Mouse (Mus musculus) effector memory CD4-positive, alpha-beta T cell, adult 7 months (primary cell): ENCODE results near the gene Mup6. TPM values are rescaled to one million over a fixed set of nuclear protein-coding genes. Genes with fewer than 3 reads are reported as not detected.

Experiments
- polyA plus RNA-seq: library from polyadenylated mRNA; unstranded; fragments of 100-300 nt; shearing (Covaris generic); gene quantifications from one replicate; pipeline ENCODE4 v1.2.1, GENCODE M21; 2017

Mup6 gene
- polyA plus RNA-seq = not detected

GRCm38 (mm10) chr4:59963405-59964344 is at the start of gene Mup6:
TSS of gene Mup6 (plus strand) at chr4:59964294.

DNA sequence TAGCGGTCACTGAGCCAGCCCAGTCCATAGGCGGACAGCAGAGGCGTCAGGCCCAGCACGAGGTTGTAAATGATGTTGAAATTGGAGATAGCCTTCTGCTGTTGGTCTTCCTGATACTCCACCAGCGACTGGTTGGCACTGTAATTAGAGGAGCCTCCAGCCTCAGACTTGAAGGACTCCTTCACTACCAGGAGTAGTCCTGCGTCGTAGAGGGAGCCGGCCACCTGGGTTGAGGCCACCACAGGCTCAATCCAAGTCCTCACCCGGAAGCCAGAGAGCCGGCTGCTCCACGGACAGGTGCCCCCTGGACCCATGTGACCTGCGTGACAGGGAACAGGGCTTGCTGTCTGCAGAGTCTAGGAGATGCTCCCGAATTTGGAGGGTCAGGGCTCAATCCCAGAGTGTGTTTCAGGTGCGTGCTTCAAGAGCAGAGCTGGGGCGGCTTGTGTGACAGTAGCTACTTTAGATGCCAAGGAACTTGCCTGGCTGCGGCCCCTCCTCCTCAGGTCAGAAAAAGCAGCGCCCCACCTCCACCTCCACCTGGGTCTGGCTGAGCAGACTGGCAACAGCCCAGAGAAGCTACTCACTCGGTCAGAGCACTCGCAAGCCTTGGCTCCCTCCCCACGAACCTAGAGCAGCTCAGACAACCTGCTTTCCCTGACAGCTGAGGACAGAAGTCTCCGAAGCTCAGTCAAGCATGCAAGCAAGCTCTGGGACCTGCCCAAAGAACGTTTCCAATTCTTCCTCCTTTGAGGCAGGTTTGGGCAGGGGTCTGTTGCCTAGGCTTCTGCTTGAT is 49.3 kb upstream of the Mup6 start, which contains the start of gene Slc46a2:
Slc46a2 (minus strand) TSS at position 449 of the 796 bp plus-strand sequence.

DNA sequence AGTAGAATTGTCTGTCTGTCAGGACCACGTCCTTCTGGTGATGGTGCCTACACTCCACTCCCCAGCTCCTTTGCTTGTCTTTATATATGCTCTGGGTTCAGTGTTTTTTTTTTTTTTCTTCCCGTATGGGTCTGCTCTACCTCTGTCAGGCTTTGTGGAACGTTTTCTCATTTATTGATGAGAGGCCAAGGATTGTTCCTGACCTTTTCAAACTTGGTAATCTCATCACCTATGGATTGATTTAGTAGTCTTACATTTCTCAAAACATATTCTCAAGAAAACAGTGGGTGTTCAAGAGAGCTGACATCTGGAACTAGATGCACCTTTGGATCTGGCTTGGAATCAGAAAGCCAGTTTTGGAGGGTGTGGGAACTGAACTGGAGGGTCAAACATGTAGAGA is 3.5 kb upstream of the Mup6 start, which contains the start of gene Mup4:
Mup4 (minus strand) TSS at position 101 of the 400 bp plus-strand sequence.

Other genes starting within 250 kb of the Mup6 start
- gene Inip, start 162.7 kb upstream of the Mup6 start, polyA plus RNA-seq = 38.2 TPM
- 8.0 TPM for gene Snx30, start 158.5 kb upstream of the Mup6 start, polyA plus RNA-seq
- gene Slc46a2, start 49.2 kb upstream of the Mup6 start, polyA plus RNA-seq = not detected
- gene Mup4, start 3.6 kb upstream of the Mup6 start, polyA plus RNA-seq = not detected
- not detected for gene Mup7, start 106.2 kb downstream of the Mup6 start, polyA plus RNA-seq
- gene Mup2, start 190.0 kb downstream of the Mup6 start, polyA plus RNA-seq = not detected